Mouse (Mus musculus): ENCODE measurements around the gene Gm9821. TPM values are rescaled to one million over a fixed set of nuclear protein-coding genes. Genes with fewer than 3 reads are reported as not detected.
A peak's percentile ranks its signal among the peaks of the same experiment; 100 is the strongest.

Gene Gm9821
- total RNA-seq, 2 experiments from 2014 or later, result not detected

DNA sequence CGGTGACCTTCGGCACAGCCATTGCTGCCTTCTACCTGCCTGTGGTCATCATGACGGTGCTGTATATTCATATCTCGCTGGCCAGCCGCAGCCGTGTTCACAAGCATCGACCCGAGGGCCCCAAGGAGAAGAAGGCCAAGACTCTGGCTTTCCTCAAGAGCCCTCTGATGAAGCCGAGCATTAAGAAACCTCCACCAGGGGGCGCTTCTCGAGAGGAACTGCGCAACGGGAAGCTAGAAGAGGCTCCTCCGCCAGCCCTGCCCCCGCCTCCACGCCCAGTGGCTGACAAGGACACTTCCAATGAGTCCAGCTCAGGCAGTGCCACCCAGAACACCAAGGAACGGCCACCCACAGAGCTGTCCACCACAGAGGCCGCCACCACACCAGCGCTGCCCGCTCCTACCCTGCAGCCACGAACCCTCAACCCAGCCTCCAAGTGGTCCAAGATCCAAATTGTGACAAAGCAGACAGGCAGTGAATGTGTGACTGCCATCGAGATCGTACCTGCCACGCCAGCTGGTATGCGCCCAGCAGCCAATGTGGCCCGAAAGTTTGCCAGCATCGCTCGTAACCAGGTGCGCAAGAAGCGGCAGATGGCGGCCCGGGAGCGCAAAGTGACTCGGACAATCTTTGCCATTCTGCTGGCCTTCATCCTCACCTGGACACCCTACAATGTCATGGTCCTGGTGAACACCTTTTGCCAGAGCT is 17.5 kb upstream of the Gm9821 start:
- peak; percentile 70 to 72 for DNase-seq

DNA sequence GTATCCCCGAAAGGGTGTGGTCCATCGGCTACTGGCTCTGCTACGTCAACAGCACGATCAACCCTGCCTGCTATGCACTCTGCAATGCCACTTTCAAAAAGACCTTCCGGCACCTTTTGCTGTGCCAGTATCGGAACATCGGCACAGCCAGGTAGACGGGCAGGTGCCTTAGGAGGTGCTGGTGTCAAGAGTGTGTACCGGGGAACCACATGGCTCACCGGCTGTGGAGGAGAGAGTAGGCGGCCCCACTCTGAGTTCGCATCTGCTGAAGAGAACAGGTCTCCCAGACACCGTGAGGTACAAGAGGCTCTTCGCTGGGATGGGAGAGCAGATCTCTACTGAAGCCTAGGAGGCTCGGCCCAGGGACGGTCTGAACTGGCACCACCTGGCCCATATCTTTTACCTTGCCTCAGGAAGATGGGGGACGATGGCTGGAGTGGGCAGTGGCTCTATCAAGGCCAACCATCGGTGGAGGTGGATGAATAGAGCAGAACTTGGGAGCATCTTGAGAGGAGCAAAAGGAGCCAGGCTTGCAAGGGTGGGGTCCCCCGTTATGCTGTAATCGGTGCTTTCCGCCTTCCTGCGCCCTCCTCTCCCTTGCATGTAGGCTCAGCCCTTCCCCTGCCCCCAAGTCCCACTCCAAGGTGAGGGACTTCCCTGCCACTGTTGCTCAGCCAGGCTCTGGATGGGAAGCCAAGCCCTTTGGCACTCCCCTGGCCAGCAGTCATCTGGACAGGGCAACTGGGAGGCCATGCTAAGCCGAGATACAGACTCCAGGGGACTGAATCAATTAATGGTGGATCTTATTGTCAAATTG is 16.8 kb upstream of the Gm9821 start:
- peak in 1 of 2 experiments; percentile 41 for DNase-seq

DNA sequence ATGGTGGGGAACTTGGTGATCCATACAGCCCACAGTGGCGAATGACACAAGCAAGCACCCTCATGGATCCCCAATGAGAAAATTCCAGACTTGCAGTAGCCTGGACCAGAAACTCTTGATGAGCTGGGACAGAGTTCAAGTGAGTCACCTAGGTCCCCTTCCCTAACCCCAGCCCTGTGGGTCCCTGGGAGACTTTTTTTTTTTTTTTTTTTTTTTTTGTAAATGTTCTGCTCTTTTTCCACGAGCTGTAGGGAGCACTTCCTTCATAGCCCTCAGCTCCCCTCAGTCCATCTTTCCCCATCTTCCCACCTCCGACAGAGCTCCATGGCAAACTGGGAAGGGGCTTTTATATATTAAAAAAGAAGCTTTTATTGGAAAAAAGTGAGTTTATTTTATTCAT is 16.0 kb upstream of the Gm9821 start:
- no peak for DNase-seq

DNA sequence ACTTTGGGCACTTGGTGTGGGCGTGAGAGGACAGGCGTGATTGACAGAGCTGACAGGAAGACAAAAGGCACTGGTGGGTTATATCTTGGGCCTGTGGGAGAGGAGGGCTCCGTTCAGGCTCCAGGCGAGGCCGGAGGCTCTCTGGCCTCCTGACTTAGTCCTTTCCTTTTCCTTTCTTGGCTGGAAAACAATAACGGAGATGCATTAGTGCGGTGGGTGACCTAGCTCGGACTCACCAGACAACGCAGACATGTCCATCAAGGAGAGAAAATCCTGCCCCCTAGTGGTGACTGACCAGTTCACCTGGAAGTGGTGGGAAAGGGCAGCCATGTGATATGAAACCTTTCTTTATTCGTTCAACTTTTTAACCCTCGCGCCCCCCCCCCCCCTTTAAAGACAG is 15.6 kb upstream of the Gm9821 start:
- DNase-seq, result peak in 1 of 2 experiments; percentile 28

DNA sequence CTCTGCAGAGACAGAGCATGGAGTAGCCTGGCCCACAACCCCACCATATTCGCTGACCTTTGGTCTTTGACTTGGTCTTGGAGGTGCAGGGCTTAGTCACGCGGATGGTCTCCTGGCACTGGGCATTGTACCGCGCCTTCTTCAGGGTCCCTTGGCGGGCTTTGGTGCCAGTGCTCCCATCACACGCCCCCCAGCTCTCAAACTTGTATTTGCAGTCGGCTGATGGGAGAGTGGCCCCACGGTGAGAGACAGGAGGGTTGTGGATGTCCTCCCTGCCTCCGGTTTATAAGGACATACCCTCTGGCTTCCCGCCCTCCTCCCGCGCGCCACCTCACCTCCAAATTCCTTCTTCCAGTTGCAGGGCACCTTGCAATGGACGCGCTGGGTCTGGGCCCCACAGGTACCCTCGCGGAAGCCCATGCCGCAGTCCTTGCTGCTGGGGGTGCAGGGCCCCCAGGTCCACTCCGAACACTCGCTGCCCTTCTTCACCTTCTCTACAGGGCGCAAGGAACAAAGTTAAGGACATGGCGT is 14.7 kb upstream of the Gm9821 start:
- DNase-seq, result peak in 1 of 2 experiments; percentile 4

DNA sequence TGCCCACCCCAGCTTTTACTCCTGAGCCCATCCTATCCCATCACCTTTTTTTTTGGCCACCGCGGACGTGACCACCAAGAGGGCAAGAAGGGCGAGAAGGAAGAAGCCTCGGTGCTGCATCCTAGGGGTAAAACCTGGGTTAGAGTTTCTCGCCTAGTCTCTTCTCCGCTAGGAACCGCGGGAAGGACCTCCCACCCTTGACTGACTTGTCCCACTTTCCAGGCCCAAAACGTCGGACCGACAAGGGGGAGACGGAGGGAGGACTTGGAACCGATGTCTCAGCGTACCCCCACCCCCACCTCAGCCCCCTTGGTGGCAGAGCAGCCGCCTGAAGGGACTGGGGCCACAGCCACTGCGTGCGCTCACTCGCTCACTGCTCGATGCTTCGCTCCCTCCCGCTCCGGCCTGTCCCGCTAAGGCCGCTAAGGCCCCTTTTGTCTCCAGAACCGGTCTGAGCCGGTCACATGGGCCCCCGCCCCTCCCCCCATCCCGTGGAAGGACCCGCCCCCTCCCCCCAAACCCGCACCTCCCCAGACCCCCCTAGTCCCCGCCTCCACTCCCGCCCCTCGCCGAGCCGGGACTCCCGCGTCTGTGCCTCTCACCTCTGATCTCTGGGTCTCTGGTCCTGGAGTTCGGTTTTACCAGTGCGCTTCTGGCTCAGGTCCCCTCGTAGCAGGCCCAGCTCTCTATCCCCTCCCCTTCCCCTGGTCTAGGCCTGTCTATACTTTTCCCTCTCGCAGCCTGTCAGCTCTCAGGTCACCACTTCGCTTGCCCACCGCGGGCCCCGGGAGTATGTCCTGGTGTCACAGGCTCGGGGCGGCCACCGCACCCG is 14.0 kb upstream of the Gm9821 start:
- DNase-seq, result no peak

DNA sequence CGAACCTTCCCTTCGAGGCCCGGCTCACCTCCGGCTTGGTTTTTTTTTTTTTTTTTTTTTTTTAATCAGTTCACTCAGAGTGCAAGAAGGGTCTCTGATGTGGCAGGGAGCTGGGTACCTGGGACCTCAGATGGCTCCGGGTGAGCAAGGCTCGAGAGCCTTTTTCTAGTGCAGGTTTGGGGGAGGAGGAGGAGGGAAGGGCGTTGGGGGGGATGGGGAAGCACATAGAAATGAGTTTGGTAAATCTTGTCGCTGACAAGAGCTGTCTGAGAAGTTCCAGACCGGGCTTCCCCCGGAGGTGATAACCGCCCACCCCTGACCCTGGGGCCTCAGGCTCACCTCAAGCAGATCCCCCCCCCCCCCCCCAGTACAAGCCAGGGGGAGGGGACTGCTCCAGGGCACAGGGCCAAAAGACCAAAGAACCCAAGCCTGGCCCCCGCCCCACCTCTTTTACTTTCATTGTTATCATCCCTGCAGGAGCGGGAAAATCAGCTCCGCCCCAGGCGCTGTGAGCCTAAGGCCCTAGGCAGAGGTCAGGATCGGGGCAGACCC is 13.3 kb upstream of the Gm9821 start, which contains the start of gene Mdk:
Gene Mdk (minus strand): TSS at position 138 of the 552 bp plus-strand sequence.
- no peak for DNase-seq

DNA sequence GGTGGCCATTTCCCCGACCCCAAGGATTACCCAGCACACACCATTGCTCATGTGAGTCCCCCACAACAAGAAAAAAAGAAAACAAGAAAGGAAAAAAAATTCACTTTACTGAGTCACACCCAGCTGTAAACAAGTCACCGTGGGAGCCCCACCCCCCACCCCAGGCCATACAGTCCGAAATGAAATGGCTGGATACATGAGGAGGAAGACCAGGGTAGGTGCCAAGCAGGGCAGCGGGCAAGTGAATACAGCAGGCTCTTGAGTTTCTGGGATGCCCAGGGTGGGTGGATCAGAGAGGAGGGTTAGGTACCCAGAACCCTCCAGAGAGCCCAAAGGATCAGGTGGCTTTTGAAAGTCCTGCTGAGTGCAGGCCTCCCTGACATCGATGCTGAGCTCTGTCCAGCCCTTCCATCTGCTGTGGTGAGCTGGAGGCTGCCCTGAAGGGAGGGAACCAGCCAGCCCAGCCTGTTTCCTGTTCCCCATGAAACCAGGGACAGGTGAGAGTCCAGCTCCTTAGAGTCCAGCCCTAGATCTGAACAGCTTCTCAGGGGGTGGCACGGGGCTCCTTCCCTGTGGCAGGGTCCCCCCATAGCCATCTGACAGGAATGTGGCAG is 12.7 kb upstream of the Gm9821 start:
- DNase-seq, result no peak

DNA sequence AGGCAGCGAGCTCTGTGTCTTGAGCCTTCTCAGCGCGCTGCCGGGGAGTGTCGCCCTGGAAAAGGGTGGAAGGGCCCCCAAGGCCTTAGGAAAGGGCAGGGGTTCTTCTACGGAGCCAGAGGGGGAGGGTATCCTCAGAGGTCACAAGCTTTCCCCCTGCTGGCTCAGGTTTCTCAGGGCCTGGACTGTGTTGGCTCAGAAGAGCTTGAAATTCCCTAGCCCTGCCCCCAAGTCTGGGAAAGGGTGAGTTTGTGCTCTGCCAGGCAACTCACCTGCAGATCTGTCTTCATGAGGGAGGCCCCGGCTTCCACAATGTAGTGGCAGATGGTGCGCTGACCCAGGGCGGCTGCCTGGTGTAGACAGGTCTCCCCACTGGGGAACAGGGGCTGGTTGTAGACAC is 12.0 kb upstream of the Gm9821 start:
- no peak for DNase-seq

DNA sequence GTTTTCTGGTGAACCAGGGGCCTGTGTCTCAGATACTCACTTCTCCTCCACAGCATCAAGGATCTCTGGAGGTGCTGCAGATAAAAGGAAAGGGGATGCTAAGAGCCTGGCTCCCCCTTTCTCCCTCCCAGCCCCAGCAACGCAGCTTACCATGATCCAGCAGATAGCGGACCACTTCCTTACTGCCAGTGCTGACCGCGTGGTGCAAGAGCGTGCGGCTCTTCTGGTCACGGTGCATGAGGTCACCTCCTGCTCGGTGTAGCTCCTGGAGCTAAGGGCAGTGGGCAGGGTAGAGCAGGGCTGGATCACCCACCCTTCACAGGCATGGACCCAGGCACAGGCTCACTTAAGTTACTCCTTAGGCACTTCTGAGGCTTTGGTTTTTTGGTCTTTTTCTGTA is 11.5 kb upstream of the Gm9821 start:
- no peak for DNase-seq

DNA sequence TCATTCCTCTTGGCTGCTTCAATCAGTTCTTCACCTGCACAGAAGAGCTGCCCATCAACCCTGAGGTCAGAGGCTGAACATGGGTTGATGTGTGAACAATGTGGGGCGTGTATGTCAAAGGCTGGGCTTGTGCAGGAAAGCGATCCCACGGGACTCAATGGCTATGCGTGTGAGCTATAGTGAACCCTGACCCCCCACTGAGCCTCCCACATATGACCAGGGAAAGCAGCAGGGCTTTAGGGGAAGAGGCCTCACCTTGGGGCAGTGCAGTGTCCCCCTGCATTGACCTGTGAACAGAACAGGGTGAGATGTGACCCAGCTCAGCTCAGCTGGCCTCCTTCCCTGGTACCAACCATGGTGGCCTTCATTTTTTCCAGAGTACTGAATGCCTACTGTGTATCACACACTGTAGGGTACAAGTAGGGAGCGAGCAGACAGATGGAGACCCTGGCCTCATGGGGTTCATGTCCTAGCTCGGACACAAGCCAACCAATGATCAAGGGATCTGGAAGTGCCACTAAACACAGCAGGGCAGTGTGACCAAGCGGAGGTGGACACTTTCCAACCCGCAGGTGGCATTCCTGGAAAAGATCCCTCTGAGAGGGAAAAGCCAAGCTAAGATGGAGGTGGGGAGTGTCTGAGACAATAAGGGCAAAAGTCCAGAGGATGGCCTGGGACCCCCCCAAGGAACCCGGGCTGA is 10.5 kb upstream of the Gm9821 start:
- DNase-seq, result no peak

DNA sequence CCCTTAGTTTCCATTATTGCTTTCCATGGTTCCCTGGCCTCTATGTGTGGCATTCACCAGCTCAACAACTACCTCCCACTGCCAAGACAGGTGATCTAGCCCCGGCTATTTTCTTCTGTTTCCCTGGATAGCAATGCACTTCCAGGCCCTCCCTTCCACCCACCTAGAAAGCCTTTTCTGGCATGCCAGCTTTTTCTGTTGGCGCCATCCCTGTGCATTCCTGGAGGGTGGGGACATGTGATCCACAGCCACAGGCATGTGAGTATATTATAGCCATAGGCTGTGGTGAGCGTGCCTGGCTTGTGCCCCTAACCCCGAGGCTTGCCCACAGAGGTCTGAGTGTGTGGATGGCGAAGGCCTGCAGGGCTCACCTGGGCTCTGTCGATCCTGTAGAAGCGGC is 9.3 kb upstream of the Gm9821 start:
- no peak for DNase-seq

DNA sequence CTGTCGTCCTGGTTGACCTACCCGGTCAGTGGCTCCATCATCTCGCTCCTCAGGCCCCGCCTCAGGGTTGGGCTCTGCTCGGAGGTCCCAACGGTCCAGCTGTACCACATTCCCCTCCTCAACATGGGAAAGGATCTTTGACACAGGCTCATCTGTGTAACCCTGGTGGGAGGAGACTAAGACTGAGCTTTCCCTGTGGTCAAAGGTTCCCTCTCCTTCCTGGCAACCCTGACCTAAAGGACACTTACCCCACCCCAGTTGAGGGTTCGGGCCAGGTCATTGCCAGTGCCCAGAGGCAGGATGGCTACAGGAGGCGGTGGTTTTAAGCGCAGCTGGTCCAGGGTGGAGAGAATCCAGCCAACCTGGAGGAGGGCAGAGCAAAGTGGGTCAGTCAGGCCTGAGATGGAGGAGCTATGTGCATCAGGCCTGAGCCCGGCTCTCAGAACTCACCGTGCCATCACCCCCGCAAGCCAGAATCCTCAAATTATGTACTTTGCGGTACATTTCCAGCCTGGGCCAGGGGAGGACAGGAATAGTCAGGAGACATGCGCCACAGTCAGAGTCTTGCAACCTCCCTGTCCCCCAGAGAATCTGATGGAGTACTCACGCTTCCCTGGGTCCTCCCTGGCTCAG is 6.1 kb upstream of the Gm9821 start:
- DNase-seq, result no peak

DNA sequence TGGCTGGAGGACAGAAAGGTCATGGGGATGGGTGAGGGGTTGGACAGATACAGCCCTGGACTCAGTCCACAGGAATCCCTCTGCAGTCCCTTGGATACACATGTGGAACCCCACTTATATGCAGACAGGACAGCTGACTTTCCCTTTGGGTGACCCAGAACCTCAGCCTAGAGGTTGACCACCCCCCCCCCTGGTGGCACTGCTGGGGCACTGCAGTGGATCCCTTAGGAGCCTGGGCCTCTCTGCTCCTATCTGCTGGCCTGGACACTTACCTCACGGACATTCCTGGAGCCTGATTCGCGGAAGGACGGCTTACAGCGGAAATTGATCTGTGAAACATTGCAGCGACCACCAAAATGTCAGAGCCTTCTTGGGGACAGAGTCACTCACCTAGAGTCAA is 3.1 kb upstream of the Gm9821 start:
- no peak for DNase-seq

DNA sequence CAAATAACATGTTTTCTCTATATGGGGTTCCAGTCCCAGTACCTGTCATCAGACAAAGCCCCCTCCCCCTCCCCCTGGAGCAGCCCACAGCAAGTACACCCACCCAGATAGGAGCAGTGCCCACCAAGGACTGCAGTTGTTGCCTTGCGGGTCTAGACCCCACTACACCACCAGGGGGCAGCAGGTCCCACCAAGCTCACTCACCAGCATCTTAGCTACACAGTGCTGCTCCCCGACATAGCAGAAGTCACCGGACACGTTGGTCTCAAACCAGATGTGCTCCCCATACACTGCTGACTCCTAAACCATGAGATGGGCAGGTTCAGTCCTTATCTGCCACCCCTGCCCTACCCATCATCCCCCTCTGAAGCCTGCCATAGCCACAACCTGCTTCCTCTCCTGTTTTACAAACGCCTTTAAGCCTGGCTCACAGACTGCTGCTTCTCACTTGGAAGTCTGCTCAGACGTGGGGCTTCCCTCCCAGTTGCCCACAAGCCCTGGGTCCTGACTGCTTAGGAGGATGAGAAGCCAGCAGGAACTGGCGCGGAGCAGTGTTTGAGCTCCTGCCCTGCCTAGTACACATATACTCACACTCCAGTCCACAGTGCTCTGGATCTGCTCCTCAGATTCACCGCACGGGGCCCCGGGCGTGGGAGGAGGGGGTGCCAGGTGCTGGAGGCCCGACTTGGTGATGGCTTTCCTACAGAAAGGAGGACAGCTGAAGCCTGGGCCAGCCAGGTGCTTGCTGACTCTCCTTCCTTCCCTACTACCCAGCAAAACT is 1.1 kb upstream of the Gm9821 start:
- peak; percentile 80 to 84 for DNase-seq

DNA sequence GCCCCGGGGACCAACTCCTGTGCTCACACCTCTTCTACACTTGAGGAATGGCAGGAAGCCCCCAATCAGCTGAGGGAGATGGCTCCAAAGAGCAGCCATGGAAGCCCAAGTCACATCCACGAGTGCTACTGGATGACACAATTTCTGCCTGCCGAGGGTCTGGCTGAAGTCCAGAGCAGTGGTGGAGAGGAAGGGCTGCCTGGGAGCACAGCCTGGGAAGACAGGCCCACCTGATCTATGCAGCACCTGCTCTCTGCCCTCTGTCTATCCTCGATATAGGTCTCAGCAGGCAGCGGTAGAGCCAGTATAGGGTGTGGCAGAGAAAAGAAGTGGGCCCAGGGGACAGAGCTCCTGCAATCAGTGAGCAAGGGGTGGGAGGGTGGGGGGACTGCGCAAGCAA is 1.3 kb downstream of the Gm9821 start:
- no peak for DNase-seq

DNA sequence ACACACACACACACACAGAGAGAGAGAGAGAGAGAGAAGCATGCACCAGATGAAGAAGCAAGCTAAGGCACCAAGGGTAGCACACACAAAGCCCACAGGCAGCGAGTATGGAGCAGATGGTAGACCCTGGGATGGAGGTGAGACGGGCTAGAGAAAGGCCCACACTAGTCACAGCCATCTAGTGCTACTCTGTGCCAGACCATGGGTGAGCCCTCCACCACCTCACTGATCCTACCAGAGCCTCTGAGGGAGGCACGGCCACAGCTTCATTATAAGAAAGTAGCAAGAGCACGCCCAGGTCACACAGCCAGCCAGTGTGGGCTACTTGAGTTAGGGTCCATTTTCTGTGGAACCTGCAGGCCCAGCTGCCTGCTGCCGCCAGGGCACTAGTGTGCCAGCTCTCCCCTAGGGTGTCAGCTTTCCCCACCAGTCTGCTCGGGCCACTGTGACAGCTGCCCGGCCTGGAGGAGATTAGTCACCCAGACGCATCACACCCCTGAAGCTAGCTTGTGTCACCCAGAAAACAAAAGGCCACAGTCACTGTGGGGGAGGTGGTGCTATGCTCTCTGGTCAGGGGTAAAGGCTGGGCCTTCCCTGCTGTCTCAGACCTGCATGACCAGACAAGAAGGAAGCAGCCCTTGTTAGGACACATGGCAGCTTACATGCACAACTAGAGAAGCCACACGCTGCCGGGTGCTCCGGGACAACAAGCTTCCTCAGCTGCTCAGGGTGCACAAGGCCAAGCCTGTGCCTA is 2.1 kb downstream of the Gm9821 start:
- DNase-seq, result no peak

DNA sequence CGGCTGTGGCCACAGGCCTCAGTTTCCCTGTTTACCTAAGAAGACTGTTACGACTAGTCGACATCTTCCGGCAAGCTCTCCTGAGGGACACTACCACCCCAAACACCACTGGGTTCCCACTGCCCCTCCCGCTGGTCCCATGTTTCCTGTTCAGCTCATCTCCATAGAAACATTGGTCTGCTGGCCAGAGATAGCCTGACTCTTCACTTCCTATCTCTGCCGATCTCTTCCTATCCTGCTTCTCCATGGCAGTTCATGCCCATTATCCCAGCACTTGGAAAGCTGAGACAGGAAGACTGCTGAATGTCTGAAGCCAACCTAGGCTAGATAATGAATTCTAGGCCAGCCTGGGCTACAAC is 2.6 kb downstream of the Gm9821 start:
- DNase-seq, result no peak

DNA sequence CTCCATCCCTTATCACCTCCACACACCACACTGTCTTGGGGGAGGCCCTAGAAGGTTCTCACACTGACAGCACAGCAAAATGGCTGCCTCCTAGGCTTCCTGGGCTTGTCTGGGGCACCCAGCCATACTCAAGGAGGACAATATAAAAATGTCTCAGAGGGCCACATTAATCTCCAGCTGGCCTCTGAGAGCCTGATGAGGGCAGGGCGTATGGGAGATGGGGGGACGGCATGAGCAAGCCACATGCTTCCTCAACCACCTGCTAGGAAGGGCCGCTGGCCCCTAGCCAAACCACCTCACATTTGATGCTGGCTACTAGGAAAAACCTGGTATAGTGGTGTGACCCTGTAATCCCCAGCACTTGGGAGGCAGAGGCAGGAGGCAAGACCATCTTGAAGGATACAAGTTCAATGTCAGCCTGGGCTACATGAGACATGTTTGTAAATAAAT is 3.3 kb downstream of the Gm9821 start:
- DNase-seq, result no peak

Measured in layer of hippocampus, postnatal 36 days (tissue).